Mouse (Mus musculus) forebrain, postnatal 0 days (tissue): ENCODE data around the gene Cdhr2. TPM values are rescaled to one million over a fixed set of nuclear protein-coding genes. Genes with fewer than 3 reads are reported as not detected.

Experiments
- ATAC-seq: fragments of 200-750 bp; cut with Nextera tagmentation; 2 replicates; pipeline ENCODE4 v1.8.0; 2017; ENCODE audit warnings: mild to moderate bottlenecking, moderate library complexity
- DNase-seq: peaks from one replicate; pipeline ENCODE4 v3.0.0-alpha.2; 2015
- H3K27ac ChIP-seq: fragments of 300-500 bp; sonication (generic); 2 replicates; pipeline ENCODE4 v1.5.1; 2014; ENCODE audit warnings: low read depth, mild to moderate bottlenecking, antibody characterized with exemption, low read length, moderate library complexity, mixed read lengths
- H3K27me3 ChIP-seq: fragments of 300-500 bp; sonication (generic); 2 replicates; pipeline ENCODE4 v1.6.1; 2014; ENCODE audit warnings: mild to moderate bottlenecking, low read length, mixed read lengths; ENCODE audit not compliant: insufficient read depth
- H3K36me3 ChIP-seq: fragments of 300-500 bp; sonication (generic); 2 replicates; pipeline ENCODE4 v1.6.1; 2014; ENCODE audit warnings: mild to moderate bottlenecking, moderate library complexity; ENCODE audit not compliant: insufficient read depth
- H3K4me1 ChIP-seq: fragments of 300-500 bp; sonication (generic); 2 replicates; pipeline ENCODE4 v1.6.1; 2014; ENCODE audit warnings: antibody characterized with exemption; ENCODE audit not compliant: insufficient read depth
- H3K4me2 ChIP-seq: fragments of 300-500 bp; sonication (generic); 2 replicates; pipeline ENCODE4 v1.6.1; 2014; ENCODE audit warnings: low read depth, mild to moderate bottlenecking, moderate library complexity
- H3K4me3 ChIP-seq: fragments of 300-500 bp; sonication (generic); 2 replicates; pipeline ENCODE4 v1.5.1; 2014; ENCODE audit warnings: low read depth, low read length, mixed read lengths
- H3K9ac ChIP-seq: fragments of 300-500 bp; sonication (generic); 2 replicates; pipeline ENCODE4 v1.6.1; 2014; ENCODE audit warnings: mild to moderate bottlenecking
- H3K9me3 ChIP-seq: fragments of 300-500 bp; sonication (generic); 2 replicates; pipeline ENCODE4 v1.6.1; 2016; ENCODE audit warnings: low read length
- CTCF ChIP-seq: sonication (generic); IDR thresholded peaks from 2 replicates; pipeline ENCODE4 v1.5.1; 2016; ENCODE audit warnings: antibody characterized with exemption, control low read depth, low read depth
- WGBS: fragments of 180-500 bp; shearing (Covaris S2); extraction: QIAGEN DNeasy Blood & Tissue Kit; methylation state at CpG from one replicate; pipeline ENCODE4 v1.1.7; 2014; 5-methylcytosine and 5-hydroxymethylcytosine counted together
- polyA plus RNA-seq: library from polyadenylated mRNA; unstranded; fragments of >200 nt; fragmentation: Nextera tagmentation; extraction: Ambion mirVana; gene quantifications from 2 replicates; pipeline ENCODE4 v1.2.1, GENCODE M21; 2015
- total RNA-seq: library from RNA; depleted of rRNA; stranded (reverse); fragments of >200 nt; gene quantifications from 2 replicates; pipeline ENCODE4 v1.2.3, GENCODE M21; 2014

The Cdhr2 gene
- total and polyA plus RNA-seq, 2 experiments from 2014 or later, result 0.53 to 0.76 TPM

DNA sequence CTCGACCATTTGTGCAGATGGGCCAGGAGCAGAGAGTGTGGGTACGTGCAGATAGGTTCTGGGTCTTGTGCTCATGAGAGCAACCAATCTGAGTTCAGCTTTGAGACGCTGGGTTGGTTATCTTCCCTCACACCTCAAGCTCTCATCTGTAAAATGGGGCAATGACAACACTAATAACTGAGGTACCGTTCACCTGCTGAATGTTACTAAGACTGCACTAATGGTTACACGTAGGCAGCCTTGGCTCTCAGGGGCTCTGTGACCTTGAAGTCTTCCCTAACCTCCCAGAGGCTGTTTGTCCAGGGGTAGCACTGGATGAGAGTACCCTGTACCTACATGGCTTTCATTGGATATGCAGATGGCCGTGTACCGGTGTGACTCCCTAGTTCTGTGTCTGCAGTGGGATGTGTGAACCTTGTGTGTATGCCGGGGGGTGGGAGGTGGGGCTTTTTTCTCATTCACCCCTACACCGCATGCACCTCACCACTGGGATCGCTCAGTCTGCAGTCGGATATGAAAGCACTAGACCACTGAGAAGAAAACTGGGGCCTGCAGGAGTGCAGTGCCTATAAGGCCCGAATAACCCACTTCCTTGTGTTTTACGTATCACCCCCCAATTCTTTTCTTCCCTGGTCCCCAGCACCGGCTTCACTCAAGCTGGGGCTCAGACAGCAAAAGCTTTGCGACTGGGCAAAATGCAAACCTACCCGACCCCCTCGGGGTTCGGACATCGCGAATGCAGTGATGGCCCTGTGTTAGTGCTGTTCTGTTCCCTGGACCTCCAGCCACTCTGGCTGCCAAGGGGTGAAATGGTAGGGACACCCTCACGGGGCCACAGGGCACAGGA is 8.3 kb upstream of the Cdhr2 start:
- TF ChIP-seq CTCF, result no peak
- peak overlapping the region; percentile 84 for H3K9ac ChIP-seq
- no peaks in the 10 kb centered on the region; the same call in 1 of the 2 replicates for H3K36me3 ChIP-seq
- H3K27me3 ChIP-seq, result no peaks in the 10 kb centered on the region
- no peaks in the 10 kb centered on the region for H3K9me3 ChIP-seq
- H3K4me2 ChIP-seq, result peak overlapping the region; percentile 87
- DNase-seq (peak; percentile 39), ATAC-seq (no peak)
- peak overlapping the region; percentile 97 for H3K4me3 ChIP-seq
- H3K27ac ChIP-seq, result peak overlapping the region; percentile 92
- peaks cover 10% of the 10 kb centered on the region; the same call in 1 of the 2 replicates for H3K4me1 ChIP-seq
- WGBS, result 14% methylated on average over 21 of the region's 21 CpGs

DNA sequence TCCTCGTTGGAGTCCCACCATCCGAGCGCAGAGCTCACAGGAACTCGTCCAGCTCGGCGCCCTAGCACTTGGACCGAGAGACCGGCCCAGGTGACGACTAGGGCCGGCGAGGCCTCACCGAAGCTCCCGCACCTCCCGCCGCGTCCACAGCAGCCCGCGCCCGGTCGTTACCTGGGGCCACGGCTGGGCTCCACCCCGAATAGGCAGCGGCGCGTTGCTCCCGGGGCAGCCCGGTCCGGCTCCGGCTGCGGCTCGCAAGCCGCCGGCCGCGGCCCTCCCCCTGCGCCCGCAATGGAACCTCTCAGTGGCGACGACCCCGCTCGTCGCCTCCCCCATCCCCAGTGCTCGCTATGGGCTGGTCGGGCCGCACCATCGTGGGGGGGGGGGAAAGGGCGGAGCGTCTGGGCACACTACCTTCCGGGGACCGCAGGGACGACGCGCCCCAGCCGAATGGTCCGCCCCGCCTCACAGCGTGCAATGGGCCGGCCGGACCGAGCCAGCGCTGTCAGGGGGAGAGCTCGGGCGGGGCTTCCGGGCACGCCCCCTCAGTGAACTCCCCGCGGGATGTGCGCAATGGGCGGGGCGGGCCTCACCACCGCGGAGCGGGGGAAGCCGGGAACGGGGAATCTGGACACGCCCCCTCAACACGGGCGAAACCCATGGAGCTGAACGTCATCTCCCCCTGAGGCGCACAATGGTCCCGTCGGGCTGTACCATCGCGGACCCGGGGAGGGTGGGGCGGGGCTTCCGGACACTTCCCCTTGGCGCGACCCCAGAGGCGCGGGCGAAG is 7.5 kb upstream of the Cdhr2 start, which contains the start of gene Rnf44:
Gene Rnf44, minus strand, starts transcription at position 350 of the 790 bp plus-strand sequence.
- Histone ChIP-seq H3K4me3 (peak within 1 kb of the TSS; percentile 97), H3K36me3 (no peaks in the 10 kb centered on the region; the same call in 1 of the 2 replicates), H3K9ac (peak within 1 kb of the TSS; percentile 84), H3K4me1 (peaks cover 10% of the 10 kb centered on the region; the same call in 1 of the 2 replicates), H3K27me3 (no peaks in the 10 kb centered on the region), H3K4me2 (peak within 1 kb of the TSS; percentile 87), H3K9me3 (no peaks in the 10 kb centered on the region), H3K27ac (peak within 1 kb of the TSS; percentile 92)
- under 1% methylated on average over 82 of the region's 92 CpGs for WGBS
- no peak for TF ChIP-seq CTCF
- DNase-seq (peak; percentile 100), ATAC-seq (peak; percentile 97)

DNA sequence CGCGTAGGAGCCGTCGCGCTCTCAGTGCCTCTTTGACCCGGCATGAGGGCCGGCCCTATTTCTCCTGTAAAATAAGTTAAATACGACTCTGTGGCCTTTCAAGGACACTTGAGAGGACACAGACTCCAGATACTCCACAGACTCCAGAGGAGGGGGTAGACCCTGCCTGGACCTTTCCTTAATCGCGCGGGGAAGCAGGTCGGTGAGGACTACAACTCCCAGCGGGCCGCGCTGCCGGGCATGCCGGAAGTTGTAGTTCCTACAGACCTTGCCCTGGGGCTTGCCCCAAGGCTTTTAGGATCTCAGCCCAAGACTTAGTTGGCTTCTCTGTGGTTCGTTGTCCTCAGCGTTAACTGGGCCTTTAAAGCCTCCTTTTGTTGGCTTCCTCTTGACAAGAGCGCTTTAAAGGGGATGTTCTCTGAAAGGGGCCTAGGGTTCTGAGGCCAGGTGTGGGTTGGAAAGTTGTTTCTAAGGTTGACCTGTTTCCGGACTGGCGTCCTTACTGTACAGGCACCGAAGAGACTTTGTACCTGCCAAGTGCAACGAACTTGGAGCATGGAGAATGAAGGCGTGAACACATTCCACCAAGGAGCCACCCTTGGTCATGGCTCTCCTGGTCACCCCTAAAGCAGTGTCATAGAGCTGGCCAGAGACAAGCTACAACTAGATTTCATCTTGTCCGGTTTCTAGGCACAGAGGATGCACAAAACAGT is 6.8 kb upstream of the Cdhr2 start:
- TF ChIP-seq CTCF, result no peak
- Histone ChIP-seq H3K9me3 (no peaks in the 10 kb centered on the region), H3K27ac (peak overlapping the region; percentile 91), H3K27me3 (no peaks in the 10 kb centered on the region), H3K9ac (peak overlapping the region; percentile 63), H3K4me1 (peaks cover 10% of the 10 kb centered on the region; the same call in 1 of the 2 replicates), H3K36me3 (no peaks in the 10 kb centered on the region), H3K4me2 (peak overlapping the region; percentile 55), H3K4me3 (peak overlapping the region; percentile 97)
- WGBS, result 16% methylated on average over 26 of the region's 26 CpGs
- DNase-seq (no peak), ATAC-seq (peak; percentile 74)

DNA sequence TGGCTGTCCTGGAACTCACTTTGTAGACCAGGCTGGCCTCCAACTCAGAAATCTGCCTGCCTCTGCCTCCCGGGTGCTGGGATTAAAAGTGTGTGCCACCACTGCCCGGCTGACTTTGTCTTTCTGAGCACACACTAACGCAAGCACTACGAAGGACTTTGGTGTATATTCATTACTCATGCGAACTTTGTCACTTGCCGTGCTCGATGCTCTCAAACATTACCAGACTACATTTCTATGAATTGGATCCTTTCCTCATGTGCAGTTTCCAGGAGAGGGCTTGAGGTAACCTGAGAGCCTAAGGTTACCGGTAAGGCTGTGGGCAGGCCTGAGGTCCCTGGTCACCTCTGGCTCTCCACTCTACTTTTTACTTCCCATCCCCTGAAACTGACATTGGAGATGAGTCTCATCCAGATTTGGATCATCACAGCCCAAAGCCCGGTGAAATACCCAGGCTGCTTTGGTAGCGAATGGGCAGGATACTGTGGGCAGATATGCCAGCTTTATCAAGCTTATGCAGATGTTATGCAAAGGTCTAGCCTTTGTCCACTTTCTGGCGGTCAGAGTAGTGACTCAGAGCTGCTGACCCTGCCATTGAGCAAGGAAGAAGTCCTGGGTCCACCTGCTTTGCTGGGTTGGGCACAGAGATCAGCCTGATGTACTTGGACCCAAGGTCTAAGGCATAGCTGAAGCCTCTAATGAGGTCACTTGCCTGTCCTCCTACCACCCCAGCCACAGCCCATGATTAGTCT is 5.6 kb upstream of the Cdhr2 start:
- Histone ChIP-seq H3K4me1 (peaks cover 10% of the 10 kb centered on the region; the same call in 1 of the 2 replicates), H3K27me3 (no peaks in the 10 kb centered on the region), H3K36me3 (no peaks in the 10 kb centered on the region), H3K9ac (no peak overlapping the region), H3K27ac (no peak overlapping the region), H3K9me3 (no peaks in the 10 kb centered on the region), H3K4me2 (no peak overlapping the region), H3K4me3 (no peak overlapping the region)
- 94% methylated on average over 11 of the region's 11 CpGs for WGBS
- DNase-seq (no peak), ATAC-seq (no peak)
- TF ChIP-seq CTCF, result no peak

DNA sequence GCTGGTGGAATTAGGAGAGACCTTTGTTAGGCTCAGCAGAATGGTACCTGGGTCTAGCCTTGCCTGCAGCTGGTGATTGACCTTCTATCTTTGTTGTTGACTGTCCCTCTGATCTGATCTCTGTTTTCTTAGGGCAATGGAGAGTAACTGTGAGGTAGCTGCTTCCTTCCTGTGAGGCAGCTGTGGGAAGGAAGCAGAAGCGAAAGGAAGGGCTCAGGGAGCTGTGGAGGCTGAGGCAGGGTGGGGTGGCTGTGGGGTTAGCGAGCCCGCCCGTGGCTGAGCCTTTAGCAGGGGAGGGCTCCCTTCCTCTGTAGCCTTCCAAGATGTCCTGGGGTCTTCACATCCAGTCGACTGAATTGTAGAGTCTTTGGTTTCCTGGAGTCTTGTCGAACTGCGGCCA is 1.2 kb downstream of the Cdhr2 start:
- TF ChIP-seq CTCF, result no peak
- DNase-seq (no peak), ATAC-seq (no peak)
- no peak overlapping the region for H3K27ac ChIP-seq
- H3K36me3 ChIP-seq, result no peaks in the 10 kb centered on the region
- H3K27me3 ChIP-seq, result no peaks in the 10 kb centered on the region
- 68% methylated on average over 7 of the region's 7 CpGs for WGBS
- no peak overlapping the region for H3K9ac ChIP-seq
- H3K4me2 ChIP-seq, result no peak overlapping the region
- H3K4me1 ChIP-seq, result no peaks in the 10 kb centered on the region
- H3K4me3 ChIP-seq, result no peak overlapping the region
- H3K9me3 ChIP-seq, result no peaks in the 10 kb centered on the region

DNA sequence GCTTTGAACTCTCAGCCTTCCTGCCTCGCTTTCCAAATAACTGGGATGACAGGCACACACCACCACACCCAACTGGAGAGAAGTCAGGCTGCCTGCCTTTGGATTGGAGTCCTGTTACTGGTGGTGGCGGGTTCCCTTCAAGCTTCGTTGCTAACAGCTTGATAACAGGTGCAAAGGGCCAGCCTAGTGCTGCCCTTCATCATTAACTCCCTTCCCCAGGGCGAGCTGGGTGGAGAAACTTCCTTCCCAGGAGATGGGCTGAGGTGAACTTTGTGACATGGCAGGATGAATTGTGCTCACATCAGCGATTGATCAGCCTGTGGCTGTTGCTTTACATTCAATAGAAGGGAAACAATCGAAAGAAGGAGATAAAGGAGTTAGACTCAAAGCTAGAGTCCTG is 3.6 kb downstream of the Cdhr2 start:
- Histone ChIP-seq H3K9ac (no peak overlapping the region), H3K27ac (no peak overlapping the region), H3K4me2 (no peak overlapping the region), H3K4me1 (no peaks in the 10 kb centered on the region), H3K9me3 (no peaks in the 10 kb centered on the region), H3K27me3 (no peaks in the 10 kb centered on the region), H3K36me3 (no peaks in the 10 kb centered on the region), H3K4me3 (no peak overlapping the region)
- no peak for TF ChIP-seq CTCF
- WGBS, result 52% methylated on average over 6 of the region's 6 CpGs
- ATAC-seq (no peak), DNase-seq (no peak)
